Mouse (Mus musculus): ENCODE data around the gene Lrrc2. TPM values are rescaled to one million over a fixed set of nuclear protein-coding genes. Genes with fewer than 3 reads are reported as not detected.

Lrrc2 gene
- polyA plus RNA-seq, 1 experiment from 2014 or later = 0.09 TPM

DNA sequence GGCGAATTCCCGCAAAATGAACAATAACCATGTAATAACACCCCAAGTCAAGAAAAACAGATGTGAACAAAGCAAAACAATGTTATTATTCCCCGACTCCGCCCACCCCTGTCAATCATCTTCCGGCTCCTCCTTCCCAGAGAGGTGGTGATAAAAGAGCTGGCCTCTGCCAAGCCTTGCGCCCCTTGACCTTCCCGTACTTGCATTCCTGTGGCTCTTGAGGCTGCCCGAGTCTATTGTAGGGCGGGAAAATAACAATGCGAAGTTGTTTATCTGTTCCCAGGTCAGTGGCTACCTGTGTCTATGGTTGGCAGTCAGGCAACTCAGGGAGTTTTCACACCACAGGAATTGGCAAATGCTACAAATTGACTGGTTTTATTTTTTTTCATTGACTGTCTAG is 48.5 kb downstream of the Lrrc2 start:
- Histone ChIP-seq H3K27me3 (ENCODE audit: poor library complexity, severe bottlenecking) (no peaks in the 10 kb centered on the region), H3K9me3 (no peaks in the 10 kb centered on the region), H3K4me3 (no peak overlapping the region), H3K4me1 (peaks cover 12% of the 10 kb centered on the region), H3K27ac (no peak overlapping the region), H3K36me3 (replicated peaks) (no peaks in the 10 kb centered on the region)
- DNase-seq (ENCODE audit: extremely low spot score, low spot score) = no peak
- 87% methylated on average over 10 of the region's 10 CpGs for WGBS

DNA sequence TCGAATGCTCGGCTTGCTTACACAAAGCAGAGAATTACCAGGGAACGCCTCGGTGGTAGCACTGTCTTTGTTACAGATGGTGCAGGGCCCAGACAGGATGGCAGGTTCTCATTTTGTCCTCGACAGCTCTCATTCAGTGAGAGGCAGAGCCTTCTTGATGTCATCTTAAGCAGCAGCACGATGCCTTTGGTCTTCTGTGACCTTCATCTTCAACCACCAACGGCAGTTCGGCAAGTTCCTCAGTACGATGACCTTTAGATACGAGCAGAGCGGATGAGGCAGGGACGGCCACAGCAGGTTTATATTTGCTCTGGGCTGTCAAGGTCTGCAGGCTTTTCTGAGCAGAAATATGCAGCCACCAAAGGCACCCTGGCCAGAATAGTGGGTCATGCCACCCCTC is 50.3 kb downstream of the Lrrc2 start:
- Histone ChIP-seq H3K9me3 (no peaks in the 10 kb centered on the region), H3K36me3 (replicated peaks) (no peaks in the 10 kb centered on the region), H3K27me3 (ENCODE audit: poor library complexity, severe bottlenecking) (no peaks in the 10 kb centered on the region), H3K4me3 (no peak overlapping the region), H3K27ac (no peak overlapping the region), H3K4me1 (peaks cover 10% of the 10 kb centered on the region)
- DNase-seq (ENCODE audit: extremely low spot score, low spot score) = no peak
- 80% methylated on average over 12 of the region's 12 CpGs for WGBS

DNA sequence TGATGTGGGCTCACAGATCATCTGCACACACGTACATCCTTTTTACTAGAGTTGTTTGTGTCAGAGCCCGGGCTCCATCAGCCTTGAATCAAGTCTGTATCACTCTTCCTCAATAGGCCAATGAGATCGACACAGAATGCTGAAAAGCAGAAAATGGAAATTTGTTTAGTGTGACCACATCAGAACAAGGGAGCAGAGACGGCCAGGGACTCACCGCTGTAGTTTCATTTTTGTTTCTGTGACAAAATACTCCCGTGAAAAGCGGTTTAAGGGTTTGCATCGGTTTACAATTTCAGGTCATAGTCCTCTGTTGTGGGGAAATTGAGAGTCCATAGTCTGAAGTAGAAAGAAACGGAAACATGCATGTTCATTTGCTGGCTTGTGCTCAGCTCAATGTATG is 51.9 kb downstream of the Lrrc2 start:
- Histone ChIP-seq H3K36me3 (replicated peaks) (no peaks in the 10 kb centered on the region), H3K4me3 (no peak overlapping the region), H3K27ac (no peak overlapping the region), H3K9me3 (no peaks in the 10 kb centered on the region), H3K4me1 (peaks cover 10% of the 10 kb centered on the region), H3K27me3 (ENCODE audit: poor library complexity, severe bottlenecking) (no peaks in the 10 kb centered on the region)
- WGBS = 93% methylated on average over 9 of the region's 9 CpGs
- no peak for DNase-seq (ENCODE audit: extremely low spot score, low spot score)

DNA sequence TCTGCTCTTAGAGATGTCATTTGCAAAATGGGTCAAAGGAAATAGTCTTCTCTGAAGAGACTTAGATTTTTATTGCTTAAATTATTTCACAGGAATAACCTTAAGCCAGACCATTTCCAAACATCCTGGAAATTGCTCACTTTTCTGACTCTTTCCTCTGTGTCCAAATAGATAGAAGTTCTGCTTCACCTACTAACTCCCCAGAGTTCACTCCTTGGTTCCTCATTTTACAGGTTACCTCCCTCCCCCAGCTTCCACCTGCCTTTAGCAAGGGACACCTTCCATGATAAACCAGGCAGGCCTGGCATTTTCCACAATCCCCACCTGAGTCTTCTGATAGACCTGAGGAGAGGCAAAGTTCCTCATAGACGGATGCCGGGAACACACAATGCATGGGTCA is 55.2 kb downstream of the Lrrc2 start:
- H3K4me1 ChIP-seq = no peaks in the 10 kb centered on the region
- no peaks in the 10 kb centered on the region for H3K36me3 ChIP-seq (replicated peaks)
- H3K27me3 ChIP-seq (ENCODE audit: poor library complexity, severe bottlenecking) = no peaks in the 10 kb centered on the region
- 88% methylated on average over 2 of the region's 2 CpGs for WGBS
- DNase-seq (ENCODE audit: extremely low spot score, low spot score) = no peak
- no peak overlapping the region for H3K27ac ChIP-seq
- H3K9me3 ChIP-seq = no peaks in the 10 kb centered on the region
- H3K4me3 ChIP-seq = no peak overlapping the region

DNA sequence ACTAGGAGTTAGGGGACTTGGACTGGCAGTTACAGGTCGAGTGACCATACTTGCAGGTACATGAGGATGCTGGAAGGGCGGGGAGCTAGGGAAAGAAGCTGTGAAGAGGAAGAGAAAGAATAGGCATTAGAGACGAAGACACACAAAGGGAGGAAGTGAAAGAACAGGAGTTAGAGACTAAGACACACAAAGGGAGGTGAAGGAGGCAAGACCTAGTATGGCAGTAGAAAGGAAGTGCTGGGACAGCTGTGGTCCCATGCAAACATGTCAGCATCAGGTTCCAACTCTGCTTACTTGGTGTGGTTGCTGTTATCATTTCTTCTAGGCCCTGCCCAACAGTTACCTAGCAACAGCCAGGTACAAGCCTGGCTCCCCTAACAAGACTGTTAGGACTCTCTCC is 58.4 kb downstream of the Lrrc2 start:
- 75% methylated on average over 3 of the region's 3 CpGs for WGBS
- no peak for DNase-seq (ENCODE audit: extremely low spot score, low spot score)
- Histone ChIP-seq H3K9me3 (no peaks in the 10 kb centered on the region), H3K4me3 (no peak overlapping the region), H3K27ac (no peak overlapping the region), H3K27me3 (ENCODE audit: poor library complexity, severe bottlenecking) (no peaks in the 10 kb centered on the region), H3K4me1 (no peaks in the 10 kb centered on the region), H3K36me3 (replicated peaks) (no peaks in the 10 kb centered on the region)

DNA sequence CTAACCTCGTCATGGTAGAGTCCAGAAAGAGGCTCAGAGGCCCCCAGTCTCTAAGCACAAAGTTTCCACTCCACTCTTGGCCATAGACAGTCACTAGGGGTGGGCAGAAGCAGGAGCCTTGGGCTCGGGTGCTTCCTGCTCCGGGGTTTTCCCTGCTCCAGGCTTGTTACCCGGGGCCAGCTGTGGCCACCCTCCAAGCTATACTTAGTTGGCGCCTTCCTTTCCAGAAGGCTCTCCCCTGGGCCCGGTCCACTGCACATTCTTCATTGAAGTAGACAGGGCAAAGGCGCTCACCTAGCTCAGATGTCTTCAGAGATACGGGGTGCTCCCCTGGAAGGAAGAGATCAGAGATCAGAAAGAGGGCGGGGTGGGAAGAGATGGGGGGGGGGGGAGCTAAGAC is 60.2 kb downstream of the Lrrc2 start:
- Histone ChIP-seq H3K4me3 (no peak overlapping the region), H3K9me3 (no peaks in the 10 kb centered on the region), H3K36me3 (replicated peaks) (no peaks in the 10 kb centered on the region), H3K4me1 (no peaks in the 10 kb centered on the region), H3K27ac (no peak overlapping the region), H3K27me3 (ENCODE audit: poor library complexity, severe bottlenecking) (no peaks in the 10 kb centered on the region)
- DNase-seq (ENCODE audit: extremely low spot score, low spot score) = no peak
- 88% methylated on average over 9 of the region's 9 CpGs for WGBS

DNA sequence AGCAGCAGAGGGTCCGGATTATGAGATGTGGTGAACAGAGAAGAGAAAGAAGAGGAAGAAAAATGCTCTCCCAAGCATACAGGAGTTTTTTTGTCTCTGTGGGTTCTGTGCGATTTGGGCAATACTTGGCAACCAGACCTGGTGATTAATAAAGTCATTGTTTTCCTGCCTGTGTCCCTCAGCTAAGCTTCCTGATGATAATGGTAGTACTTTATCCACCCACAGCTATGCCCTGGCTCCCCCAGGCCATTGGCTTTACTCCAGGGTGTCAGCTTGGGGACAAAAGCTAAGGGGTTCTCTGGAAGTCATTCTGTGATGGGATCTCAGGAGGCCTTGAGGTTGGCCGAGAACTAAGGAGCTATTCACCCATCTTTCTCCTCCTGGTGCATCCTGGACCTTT is 60.7 kb downstream of the Lrrc2 start:
- DNase-seq (ENCODE audit: extremely low spot score, low spot score) = no peak
- Histone ChIP-seq H3K4me3 (no peak overlapping the region), H3K27me3 (ENCODE audit: poor library complexity, severe bottlenecking) (no peaks in the 10 kb centered on the region), H3K36me3 (replicated peaks) (no peaks in the 10 kb centered on the region), H3K9me3 (no peaks in the 10 kb centered on the region), H3K27ac (no peak overlapping the region), H3K4me1 (no peaks in the 10 kb centered on the region)
- 72% methylated on average over 3 of the region's 3 CpGs for WGBS

DNA sequence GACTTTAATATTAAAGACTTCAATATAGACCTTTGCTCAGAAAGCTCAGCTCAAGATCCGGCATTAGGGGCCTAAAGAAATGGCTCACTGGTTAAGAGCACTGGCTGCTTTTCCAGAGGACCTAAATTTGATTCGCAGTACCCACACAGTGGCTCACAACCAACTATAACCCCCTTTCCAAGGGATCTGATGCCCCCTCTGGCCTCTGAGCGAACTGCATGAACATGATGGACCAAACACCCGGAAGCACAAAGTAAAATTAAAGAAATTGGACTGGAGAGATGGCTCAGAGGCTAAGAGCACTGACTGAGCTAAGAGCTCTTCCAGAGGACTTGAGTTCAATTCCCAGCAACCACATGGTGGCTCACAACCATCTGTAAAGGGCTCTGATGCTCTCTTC is 64.3 kb downstream of the Lrrc2 start:
- Histone ChIP-seq H3K36me3 (replicated peaks) (no peaks in the 10 kb centered on the region), H3K27me3 (ENCODE audit: poor library complexity, severe bottlenecking) (no peaks in the 10 kb centered on the region), H3K27ac (no peak overlapping the region), H3K4me1 (no peaks in the 10 kb centered on the region), H3K9me3 (no peaks in the 10 kb centered on the region), H3K4me3 (no peak overlapping the region)
- DNase-seq (ENCODE audit: extremely low spot score, low spot score) = no peak
- 82% methylated on average over 4 of the region's 4 CpGs for WGBS

DNA sequence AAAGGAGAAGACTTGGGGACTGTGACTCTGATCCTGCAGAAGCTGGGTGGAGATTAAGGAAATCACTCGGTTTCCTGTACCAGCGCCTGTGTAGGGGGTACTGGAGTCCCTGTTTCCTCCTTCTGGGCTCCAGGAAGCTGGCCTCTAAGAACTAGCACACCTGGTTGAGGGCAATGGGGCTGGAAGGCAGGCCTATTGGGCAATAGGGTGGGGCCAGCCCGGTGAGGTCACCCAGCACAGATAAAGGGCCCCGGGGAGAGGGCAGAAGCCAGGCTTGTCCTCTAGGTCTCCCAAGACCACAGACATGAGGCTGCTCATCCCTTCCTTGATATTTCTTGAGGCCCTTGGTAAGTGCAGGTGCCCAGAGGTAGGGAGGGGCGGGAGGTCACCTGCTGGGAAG is 67.7 kb downstream of the Lrrc2 start, which contains the start of gene Ltf:
TSS of gene Ltf (plus strand) at position 250 of the 400 bp plus-strand sequence.
- Histone ChIP-seq H3K4me1 (no peaks in the 10 kb centered on the region), H3K9me3 (no peaks in the 10 kb centered on the region), H3K36me3 (replicated peaks) (no peaks in the 10 kb centered on the region), H3K27ac (no peak within 1 kb of the TSS), H3K27me3 (ENCODE audit: poor library complexity, severe bottlenecking) (no peaks in the 10 kb centered on the region), H3K4me3 (no peak within 1 kb of the TSS)
- DNase-seq (ENCODE audit: extremely low spot score, low spot score) = no peak
- WGBS = 89% methylated on average over 5 of the region's 5 CpGs

DNA sequence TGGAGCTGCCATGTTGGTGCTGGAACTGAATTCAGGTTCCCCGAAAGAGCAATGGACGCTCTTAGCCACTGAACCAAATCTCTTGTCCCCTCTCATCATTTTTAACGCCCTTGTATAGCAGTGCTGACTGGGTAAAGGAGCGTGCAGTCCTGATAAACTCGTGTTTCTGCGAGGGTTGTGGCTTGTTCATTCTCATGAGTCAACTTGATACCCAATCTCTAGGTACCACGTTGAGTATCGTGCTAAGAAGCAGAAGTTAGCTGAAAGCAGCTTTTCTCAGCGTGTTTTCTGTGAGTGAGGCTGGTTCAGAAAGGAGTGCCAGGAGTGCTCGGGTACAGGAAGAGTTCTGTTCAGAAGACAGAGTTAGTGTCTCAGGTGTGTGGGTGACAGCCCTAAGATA is 75.4 kb downstream of the Lrrc2 start:
- Histone ChIP-seq H3K27me3 (ENCODE audit: poor library complexity, severe bottlenecking) (no peaks in the 10 kb centered on the region), H3K4me3 (no peak overlapping the region), H3K4me1 (no peaks in the 10 kb centered on the region), H3K36me3 (replicated peaks) (no peaks in the 10 kb centered on the region), H3K27ac (no peak overlapping the region), H3K9me3 (no peaks in the 10 kb centered on the region)
- 88% methylated on average over 10 of the region's 10 CpGs for WGBS
- no peak for DNase-seq (ENCODE audit: extremely low spot score, low spot score)

Small RNAs within 50 kb of the gene (microRNA-seq; reads per million reads assigned to microRNA genes)
- gene Gm24269 = not detected

Other genes starting within 250 kb of the Lrrc2 start
- gene Myl3, start 209.7 kb upstream of the Lrrc2 start, polyA plus RNA-seq (2016; fragmentation: Nextera tagmentation; extraction: Ambion mirVana) = 0.27 and 0.54 TPM in 2 replicates
- gene Pth1r, start 204.4 kb upstream of the Lrrc2 start, polyA plus RNA-seq (2016; fragmentation: Nextera tagmentation; extraction: Ambion mirVana) = 19.2 and 23.0 TPM in 2 replicates
- gene Prss42, start 153.4 kb upstream of the Lrrc2 start, polyA plus RNA-seq (2016; fragmentation: Nextera tagmentation; extraction: Ambion mirVana) = not detected in 2 replicates
- not detected in 2 replicates for gene Prss44, start 137.6 kb upstream of the Lrrc2 start, polyA plus RNA-seq (2016; fragmentation: Nextera tagmentation; extraction: Ambion mirVana)
- not detected in 2 replicates for gene Prss43, start 124.9 kb upstream of the Lrrc2 start, polyA plus RNA-seq (2016; fragmentation: Nextera tagmentation; extraction: Ambion mirVana)
- gene Prss45, start 117.0 kb upstream of the Lrrc2 start, polyA plus RNA-seq (2016; fragmentation: Nextera tagmentation; extraction: Ambion mirVana) = not detected in 2 replicates
- gene Prss46, start 107.0 kb upstream of the Lrrc2 start, polyA plus RNA-seq (2016; fragmentation: Nextera tagmentation; extraction: Ambion mirVana) = not detected in 2 replicates
- gene Prss50, start 93.6 kb upstream of the Lrrc2 start, polyA plus RNA-seq (2016; fragmentation: Nextera tagmentation; extraction: Ambion mirVana) = 0.76 and 1.1 TPM in 2 replicates
- gene Als2cl, start 71.7 kb upstream of the Lrrc2 start, polyA plus RNA-seq (2016; fragmentation: Nextera tagmentation; extraction: Ambion mirVana) = 0.90 and 0.97 TPM in 2 replicates
- 0.14 and 0.26 TPM in 2 replicates for gene Tmie, start 71.4 kb upstream of the Lrrc2 start, polyA plus RNA-seq (2016; fragmentation: Nextera tagmentation; extraction: Ambion mirVana)
- not detected in 2 replicates for gene Fam240a, start 34.7 kb upstream of the Lrrc2 start, polyA plus RNA-seq (2016; fragmentation: Nextera tagmentation; extraction: Ambion mirVana)
- gene Tdgf1, start 5.4 kb upstream of the Lrrc2 start, polyA plus RNA-seq (2016; fragmentation: Nextera tagmentation; extraction: Ambion mirVana) = 0.34 and 0.61 TPM in 2 replicates
- gene Rtp3, start 39.0 kb downstream of the Lrrc2 start, polyA plus RNA-seq (2016; fragmentation: Nextera tagmentation; extraction: Ambion mirVana) = 0.27 TPM in 1 of 2 replicates, not detected in the other
- gene Ltf, start 67.7 kb downstream of the Lrrc2 start, polyA plus RNA-seq (2016; fragmentation: Nextera tagmentation; extraction: Ambion mirVana) = not detected in 2 replicates
- gene Ccrl2, start 106.0 kb downstream of the Lrrc2 start, polyA plus RNA-seq (2016; fragmentation: Nextera tagmentation; extraction: Ambion mirVana) = 0.74 TPM in 2 replicates
- 41.8 and 42.1 TPM in 2 replicates for gene Lrrfip2, start 166.0 kb downstream of the Lrrc2 start, polyA plus RNA-seq (2016; fragmentation: Nextera tagmentation; extraction: Ambion mirVana)

Data from forebrain, embryonic 10.5 days (tissue).